Mouse (Mus musculus) adrenal gland, adult 2 months (tissue): Measurements from ENCODE around the gene Adamts14. TPM values are rescaled to one million over a fixed set of nuclear protein-coding genes. Genes with fewer than 3 reads are reported as not detected.

Experiments
- polyA plus RNA-seq: library from polyadenylated mRNA; depleted of rRNA; stranded (reverse); fragments of >200 nt; gene quantifications from 2 replicates; pipeline ENCODE4 v1.2.3, GENCODE M21; 2012; rRNA removed
- total RNA-seq, 2 experiments: library from RNA; stranded (reverse); gene quantifications; 2 replicates each; pipeline ENCODE4 v1.2.3; 2021

Adamts14 gene
- total and polyA plus RNA-seq, 3 experiments = 2.1 to 3.2 (median 2.1) TPM

Other genes starting within 250 kb of the Adamts14 start
- 10 to 100 TPM; 18.6 to 22.0 TPM for gene Pcbd1, start 184.1 kb downstream of the Adamts14 start, total RNA-seq
- gene Pcbd1, start 184.1 kb downstream of the Adamts14 start, polyA plus RNA-seq = 1.9 and 3.8 TPM in 2 replicates
- gene Sgpl1, start 125.7 kb downstream of the Adamts14 start, total RNA-seq = 100 to 1,000 TPM in 1 of 2 experiments, 10 to 100 TPM in 1; 67.2 to 106 TPM
- gene Sgpl1, start 125.7 kb downstream of the Adamts14 start, polyA plus RNA-seq = 16.2 and 18.0 TPM in 2 replicates
- not detected for gene Tbata, start 101.5 kb downstream of the Adamts14 start, total RNA-seq
- gene Tbata, start 101.5 kb downstream of the Adamts14 start, polyA plus RNA-seq = not detected in 2 replicates
- gene Prf1, start 24.4 kb upstream of the Adamts14 start, total RNA-seq = under 1 TPM; 0.17 to 0.24 TPM
- 0.39 and 0.48 TPM in 2 replicates for gene Prf1, start 24.4 kb upstream of the Adamts14 start, polyA plus RNA-seq
- 10 to 100 TPM; 18.5 to 26.6 TPM for gene Pald1, start 110.1 kb upstream of the Adamts14 start, total RNA-seq
- 17.7 and 22.8 TPM in 2 replicates for gene Pald1, start 110.1 kb upstream of the Adamts14 start, polyA plus RNA-seq
- not detected for gene Nodal, start 144.5 kb upstream of the Adamts14 start, total RNA-seq
- 0.04 TPM in 1 of 2 replicates, not detected in the other for gene Nodal, start 144.5 kb upstream of the Adamts14 start, polyA plus RNA-seq
- 10 to 100 TPM; 94.9 to 96.2 TPM for gene Eif4ebp2, start 179.2 kb upstream of the Adamts14 start, total RNA-seq
- gene Eif4ebp2, start 179.2 kb upstream of the Adamts14 start, polyA plus RNA-seq = 68.1 and 88.7 TPM in 2 replicates
- 10 to 100 TPM; 15.9 to 17.8 TPM for gene Lrrc20, start 202.4 kb upstream of the Adamts14 start, total RNA-seq
- gene Lrrc20, start 202.4 kb upstream of the Adamts14 start, polyA plus RNA-seq = 17.5 and 21.7 TPM in 2 replicates